Mouse (Mus musculus): Measurements from ENCODE around the gene Rnf11.

DNA sequence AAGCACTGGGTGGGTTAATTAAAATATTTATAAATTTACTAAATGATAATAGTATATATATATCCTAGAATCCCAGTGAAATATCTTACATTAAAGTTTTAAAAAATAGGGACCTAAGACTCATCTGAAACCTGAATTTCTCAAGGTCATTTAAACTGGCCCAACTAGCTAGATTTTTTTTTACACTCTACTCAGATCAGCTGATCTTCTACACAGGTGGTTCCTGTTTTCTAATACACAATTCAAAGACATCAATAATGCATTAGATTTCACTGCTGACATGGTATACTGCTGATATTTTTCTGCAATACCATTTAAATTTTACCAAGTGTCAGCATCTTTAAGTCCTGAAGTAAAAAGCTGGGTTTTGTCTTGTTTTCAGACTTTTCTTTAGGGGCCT is 20.6 kb downstream of the Rnf11 start:
- TF ChIP-seq POLR2A (IDR thresholded peaks at IDR 0.05; ENCODE audit: extremely low read depth, insufficient read depth, low read length) (no peak), CTCF (IDR thresholded peaks at IDR 0.05; ENCODE audit: low read depth, low read length) (no peak)

Data from liver, adult 2 months (tissue).